Mouse (Mus musculus) intestine, postnatal 0 days (tissue): ENCODE measurements around the gene Myo1b. TPM values are rescaled to one million over a fixed set of nuclear protein-coding genes. Genes with fewer than 3 reads are reported as not detected.

Experiments used
- ATAC-seq: fragments of 200-750 bp; cut with Nextera tagmentation; 2 replicates; pipeline ENCODE4 v1.8.0; 2017; ENCODE audit warnings: mild to moderate bottlenecking, moderate TSS enrichment, moderate library complexity
- H3K27ac ChIP-seq: fragments of 300-500 bp; sonication (generic); 2 replicates; pipeline ENCODE4 v1.5.1; 2014; ENCODE audit warnings: mild to moderate bottlenecking, low read depth, low read length, moderate library complexity
- H3K27me3 ChIP-seq: fragments of 300-500 bp; sonication (generic); replicated peaks from 2 replicates; pipeline ENCODE4 v1.6.1; 2014; ENCODE audit warnings: low read length, mixed read lengths; ENCODE audit not compliant: control insufficient read depth, insufficient read depth
- H3K36me3 ChIP-seq: fragments of 300-500 bp; sonication (generic); 2 replicates; pipeline ENCODE4 v1.6.1; 2014; ENCODE audit warnings: mild to moderate bottlenecking, moderate library complexity; ENCODE audit not compliant: control insufficient read depth, insufficient read depth
- H3K4me1 ChIP-seq: fragments of 300-500 bp; sonication (generic); replicated peaks from 2 replicates; pipeline ENCODE4 v1.6.1; 2014; ENCODE audit warnings: antibody characterized with exemption, low read length, mixed read lengths; ENCODE audit not compliant: control insufficient read depth, insufficient read depth
- H3K4me2 ChIP-seq: fragments of 300-500 bp; sonication (generic); replicated peaks from 2 replicates; pipeline ENCODE4 v1.6.1; 2014; ENCODE audit warnings: low read depth, mild to moderate bottlenecking, moderate library complexity
- H3K4me3 ChIP-seq: fragments of 300-500 bp; sonication (generic); 2 replicates; pipeline ENCODE4 v1.5.1; 2014; ENCODE audit warnings: low read depth, low read length
- H3K9ac ChIP-seq: fragments of 300-500 bp; sonication (generic); 2 replicates; pipeline ENCODE4 v1.6.1; 2014; ENCODE audit warnings: mild to moderate bottlenecking, low read depth, low read length
- H3K9me3 ChIP-seq: fragments of 300-500 bp; sonication (generic); 2 replicates; pipeline ENCODE4 v1.6.1; 2016; ENCODE audit warnings: mixed run types; ENCODE audit not compliant: control insufficient read depth
- CTCF ChIP-seq: sonication (generic); IDR thresholded peaks from 2 replicates; pipeline ENCODE4 v1.5.1; 2016; ENCODE audit warnings: low read depth, mild to moderate bottlenecking, control low read depth, antibody characterized with exemption, moderate library complexity
- WGBS: fragments of 180-500 bp; shearing (Covaris S2); extraction: QIAGEN DNeasy Blood & Tissue Kit; methylation state at CpG from one replicate; pipeline ENCODE4 v1.1.7; 2014; 5-methylcytosine and 5-hydroxymethylcytosine counted together
- polyA plus RNA-seq: library from polyadenylated mRNA; unstranded; fragments of >200 nt; fragmentation: Nextera tagmentation; extraction: Ambion mirVana; gene quantifications from 2 replicates; pipeline ENCODE4 v1.2.1, GENCODE M21; 2015

The Myo1b gene
- polyA plus RNA-seq, 1 experiment from 2014 or later = 15.8 TPM

- no peak for TF ChIP-seq CTCF
- no peaks in the 10 kb centered on the region for H3K9me3 ChIP-seq
- H3K27me3 ChIP-seq = no peaks in the 10 kb centered on the region
- H3K4me1 ChIP-seq = no peaks in the 10 kb centered on the region
- 77% methylated on average over 2 of the region's 2 CpGs for WGBS
- H3K9ac ChIP-seq = no peak overlapping the region
- H3K4me2 ChIP-seq = no peak overlapping the region
- H3K36me3 ChIP-seq = peaks cover 4% of the 10 kb centered on the region; the same call in 1 of the 2 replicates
- no peak overlapping the region for H3K27ac ChIP-seq
- ATAC-seq = no peak
- no peak overlapping the region for H3K4me3 ChIP-seq
Observed at GRCm38 (mm10) chr1:51748306-51748705, 167.6 kb downstream of the Myo1b start.

GRCm38 (mm10) chr1:51747494-51747893 is 168.4 kb downstream of the Myo1b start:
- Histone ChIP-seq H3K9ac (no peak overlapping the region), H3K27me3 (no peaks in the 10 kb centered on the region), H3K4me2 (no peak overlapping the region; the same call in 1 of the 2 replicates), H3K27ac (no peak overlapping the region), H3K4me3 (no peak overlapping the region), H3K4me1 (no peaks in the 10 kb centered on the region), H3K9me3 (no peaks in the 10 kb centered on the region), H3K36me3 (peaks cover 4% of the 10 kb centered on the region; the same call in 1 of the 2 replicates)
- 18% methylated on average over 12 of the region's 12 CpGs for WGBS
- no peak for ATAC-seq
- TF ChIP-seq CTCF = no peak

DNA sequence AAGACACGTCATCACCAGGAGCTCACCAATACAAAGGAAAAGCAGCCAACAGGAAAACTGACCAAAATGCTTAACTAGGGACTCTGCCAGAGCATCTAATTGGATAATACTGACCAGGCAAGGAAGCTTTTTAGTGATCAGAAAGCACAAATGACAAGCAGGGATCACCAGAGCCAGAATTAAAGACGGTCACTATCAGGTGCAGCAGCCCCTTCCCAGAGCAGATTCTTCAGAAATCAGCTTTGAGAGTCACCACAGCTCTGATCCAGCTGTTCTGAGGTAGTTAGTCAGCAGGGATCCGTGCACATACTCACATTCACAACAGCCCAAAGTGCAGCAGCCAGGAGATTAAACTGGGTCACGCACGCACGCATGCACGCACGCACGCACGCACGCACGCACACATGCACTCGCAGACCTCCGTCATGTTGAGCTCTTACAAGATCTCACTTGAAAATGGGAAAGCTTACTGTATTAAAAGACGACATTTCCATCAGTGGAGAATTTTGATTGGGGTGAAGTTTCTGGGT is 169.1 kb downstream of the Myo1b start:
- Histone ChIP-seq H3K27me3 (no peaks in the 10 kb centered on the region), H3K36me3 (peaks cover 4% of the 10 kb centered on the region; the same call in 1 of the 2 replicates), H3K9me3 (no peaks in the 10 kb centered on the region), H3K4me2 (no peak overlapping the region), H3K4me1 (no peaks in the 10 kb centered on the region), H3K27ac (no peak overlapping the region), H3K4me3 (no peak overlapping the region), H3K9ac (no peak overlapping the region)
- no peak for TF ChIP-seq CTCF
- ATAC-seq = no peak
- WGBS = 92% methylated on average over 15 of the region's 15 CpGs

DNA sequence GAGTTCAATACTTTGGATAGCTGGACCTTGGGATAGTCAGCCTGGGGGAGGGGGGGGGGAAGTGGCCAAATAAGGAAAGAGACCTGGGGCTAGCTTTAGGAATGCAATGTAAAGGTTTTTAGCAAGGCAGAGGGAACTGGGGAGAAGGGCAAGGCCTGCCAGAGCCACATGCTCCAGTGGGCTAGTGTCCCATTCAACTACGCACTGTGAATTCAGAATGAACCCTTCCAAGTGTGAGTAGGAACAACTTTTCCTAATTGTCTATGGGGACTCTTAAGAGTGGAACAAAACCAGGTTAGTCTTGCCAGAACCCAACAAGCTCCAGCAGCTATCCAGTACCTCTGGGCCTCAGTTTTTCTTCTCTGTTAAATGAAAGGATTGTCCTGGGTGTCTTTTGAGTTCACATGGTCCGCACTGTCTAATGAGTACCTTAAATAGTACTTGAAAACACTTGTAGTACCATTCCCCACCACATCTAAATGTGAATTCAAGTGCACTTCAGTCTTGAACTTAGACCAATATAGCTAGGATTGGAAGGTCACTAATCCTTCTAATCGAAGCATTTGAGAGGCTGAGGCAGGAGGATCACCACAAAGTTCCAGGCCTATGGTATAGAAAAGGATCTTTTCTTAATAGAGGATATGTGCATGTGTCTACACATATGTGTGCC is 172.0 kb downstream of the Myo1b start:
- Histone ChIP-seq H3K36me3 (no peaks in the 10 kb centered on the region), H3K27ac (no peak overlapping the region), H3K9me3 (no peaks in the 10 kb centered on the region), H3K27me3 (no peaks in the 10 kb centered on the region), H3K9ac (no peak overlapping the region), H3K4me1 (no peaks in the 10 kb centered on the region), H3K4me2 (no peak overlapping the region), H3K4me3 (no peak overlapping the region)
- no peak for ATAC-seq
- TF ChIP-seq CTCF = no peak
- 95% methylated on average over 3 of the region's 3 CpGs for WGBS

- Histone ChIP-seq H3K9me3 (no peaks in the 10 kb centered on the region), H3K4me3 (no peak overlapping the region), H3K36me3 (no peaks in the 10 kb centered on the region), H3K27me3 (no peaks in the 10 kb centered on the region), H3K9ac (no peak overlapping the region), H3K27ac (no peak overlapping the region), H3K4me2 (no peak overlapping the region), H3K4me1 (no peaks in the 10 kb centered on the region)
- ATAC-seq = no peak
- TF ChIP-seq CTCF = no peak
- 100% methylated on average over 1 of the region's 1 CpGs for WGBS
Observed at GRCm38 (mm10) chr1:51742586-51742985, 173.3 kb downstream of the Myo1b start.

- Histone ChIP-seq H3K27ac (no peak overlapping the region), H3K4me3 (no peak overlapping the region), H3K9me3 (no peaks in the 10 kb centered on the region), H3K36me3 (no peaks in the 10 kb centered on the region), H3K4me2 (no peak overlapping the region), H3K27me3 (no peaks in the 10 kb centered on the region), H3K9ac (no peak overlapping the region), H3K4me1 (no peaks in the 10 kb centered on the region)
- 81% methylated on average over 10 of the region's 10 CpGs for WGBS
- no peak for ATAC-seq
- TF ChIP-seq CTCF = no peak
Observed at GRCm38 (mm10) chr1:51740626-51741231, 175.1 kb downstream of the Myo1b start.
